Mouse (Mus musculus): ENCODE measurements at regions not wholly inside any gene's neighbourhood (a gene's known extent, or its start where the extent isn't known, plus 50 kb on each side); places are given as distances from the start of the nearest gene placed in this dataset.

DNA sequence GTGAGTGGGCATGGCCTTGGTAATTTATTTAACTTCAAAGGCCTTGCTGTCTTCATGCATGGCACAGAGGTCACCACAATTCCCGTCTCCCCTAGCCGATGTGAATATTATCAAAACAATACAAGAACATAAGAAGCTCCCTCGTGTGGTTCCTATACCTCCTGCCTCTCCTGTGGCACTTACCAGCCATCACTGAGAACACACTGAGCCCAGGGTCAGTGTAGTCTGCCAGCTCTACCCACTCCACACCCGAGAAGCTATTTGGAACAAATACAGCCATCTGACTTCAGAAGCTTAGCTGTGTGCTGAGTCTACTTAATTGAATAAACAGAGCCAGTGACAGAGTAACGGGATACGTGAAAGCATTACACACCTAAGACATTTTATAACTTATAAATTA, 605.7 kb upstream of the Arpp21 start:
- no peak for DNase-seq
- no peak overlapping the region for H3K4me3 ChIP-seq (ENCODE audit: low read depth, low read length)
- H3K27me3 ChIP-seq (ENCODE audit: insufficient read depth, low read length) = no peaks in the 10 kb centered on the region
- H3K36me3 ChIP-seq (replicated peaks; ENCODE audit: insufficient read depth, low read length) = no peaks in the 10 kb centered on the region
- WGBS (ENCODE audit: insufficient replicate concordance) = 63% methylated on average over 6 of the region's 6 CpGs
- no peak overlapping the region for H3K9ac ChIP-seq (replicated peaks)
- no peak overlapping the region for H3K27ac ChIP-seq (ENCODE audit: low read depth)
- ATAC-seq = no peak
- no peaks in the 10 kb centered on the region for H3K9me3 ChIP-seq (ENCODE audit: low read length)
- no peak overlapping the region for H3K4me2 ChIP-seq (ENCODE audit: low read depth, low read length)
- no peak for TF ChIP-seq CTCF (IDR thresholded peaks at IDR 0.05; ENCODE audit: low read depth)
- no peak for TF ChIP-seq EP300 (IDR thresholded peaks at IDR 0.05; ENCODE audit: low read depth)
- no peaks in the 10 kb centered on the region for H3K4me1 ChIP-seq (ENCODE audit: insufficient read depth)

DNA sequence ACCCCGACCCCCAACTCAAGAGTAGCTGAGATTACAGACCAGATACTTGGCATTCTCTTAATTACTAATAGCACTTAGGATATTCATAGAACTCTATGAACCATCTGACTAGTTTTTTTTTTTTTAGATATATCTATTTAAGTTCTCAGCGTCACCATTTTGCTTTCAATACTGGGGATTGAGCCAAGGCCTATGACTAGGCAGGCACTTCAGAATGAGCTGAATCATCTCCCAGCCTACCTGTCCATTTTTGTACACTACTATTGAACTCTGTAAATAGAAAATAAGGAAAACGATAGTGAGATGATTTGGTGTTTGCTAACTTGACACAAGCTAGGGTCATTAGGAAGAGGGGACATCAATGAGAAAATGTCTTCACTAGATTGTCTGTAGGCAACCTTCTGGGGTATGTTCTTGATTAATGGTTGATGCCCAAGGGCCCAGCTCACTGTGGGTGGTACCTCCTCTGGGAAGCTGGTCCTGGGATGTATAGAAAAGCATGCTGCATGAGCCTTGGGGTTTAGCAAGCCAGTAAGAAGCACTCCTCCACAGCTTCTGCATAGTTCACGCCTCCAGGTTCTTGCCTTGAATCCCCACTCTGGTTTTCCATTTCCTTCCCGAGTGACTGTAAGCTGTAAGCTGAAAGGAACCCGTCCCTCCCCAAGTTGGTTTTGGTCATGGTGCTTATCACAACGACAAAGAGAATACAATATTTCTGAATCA, 603.5 kb upstream of the Arpp21 start:
- no peak for TF ChIP-seq CTCF (IDR thresholded peaks at IDR 0.05; ENCODE audit: low read depth)
- no peak for TF ChIP-seq EP300 (IDR thresholded peaks at IDR 0.05; ENCODE audit: low read depth)
- no peaks in the 10 kb centered on the region for H3K9me3 ChIP-seq (ENCODE audit: low read length)
- DNase-seq (no peak), ATAC-seq (no peak)
- H3K9ac ChIP-seq (replicated peaks) = no peak overlapping the region
- H3K4me3 ChIP-seq (ENCODE audit: low read depth, low read length) = no peak overlapping the region
- no peaks in the 10 kb centered on the region for H3K36me3 ChIP-seq (replicated peaks; ENCODE audit: insufficient read depth, low read length)
- WGBS (ENCODE audit: insufficient replicate concordance) = 63% methylated on average over 7 of the region's 7 CpGs
- no peaks in the 10 kb centered on the region for H3K27me3 ChIP-seq (ENCODE audit: insufficient read depth, low read length)
- no peak overlapping the region for H3K4me2 ChIP-seq (ENCODE audit: low read depth, low read length)
- H3K27ac ChIP-seq (ENCODE audit: low read depth) = no peak overlapping the region
- no peaks in the 10 kb centered on the region for H3K4me1 ChIP-seq (ENCODE audit: insufficient read depth)

DNA sequence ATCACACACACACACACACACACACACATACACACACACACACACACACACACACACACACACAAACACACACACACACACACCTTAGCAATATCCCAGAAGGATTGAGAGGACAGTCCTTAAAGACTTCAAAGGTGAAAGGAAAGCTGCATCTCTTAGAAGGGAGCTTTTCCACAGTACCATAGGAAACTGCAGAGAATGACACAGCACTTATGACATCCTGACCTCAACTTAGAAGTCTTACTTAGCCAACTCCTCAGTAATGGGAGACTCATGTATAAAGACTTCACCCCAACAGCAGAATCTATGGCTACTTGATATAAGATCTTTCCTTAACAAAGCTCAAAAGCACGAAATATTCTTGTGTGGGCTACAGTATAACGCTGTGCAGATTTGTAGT, 601.8 kb upstream of the Arpp21 start:
- H3K9ac ChIP-seq (replicated peaks) = no peak overlapping the region
- DNase-seq (no peak), ATAC-seq (no peak)
- H3K27me3 ChIP-seq (ENCODE audit: insufficient read depth, low read length) = no peaks in the 10 kb centered on the region
- no peak overlapping the region for H3K27ac ChIP-seq (ENCODE audit: low read depth)
- 69% methylated on average over 2 of the region's 2 CpGs for WGBS (ENCODE audit: insufficient replicate concordance)
- TF ChIP-seq EP300 (IDR thresholded peaks at IDR 0.05; ENCODE audit: low read depth) (no peak), CTCF (IDR thresholded peaks at IDR 0.05; ENCODE audit: low read depth) (no peak)
- no peaks in the 10 kb centered on the region for H3K4me1 ChIP-seq (ENCODE audit: insufficient read depth)
- no peaks in the 10 kb centered on the region for H3K9me3 ChIP-seq (ENCODE audit: low read length)
- H3K4me2 ChIP-seq (ENCODE audit: low read depth, low read length) = no peak overlapping the region
- no peaks in the 10 kb centered on the region for H3K36me3 ChIP-seq (replicated peaks; ENCODE audit: insufficient read depth, low read length)
- no peak overlapping the region for H3K4me3 ChIP-seq (ENCODE audit: low read depth, low read length)

DNA sequence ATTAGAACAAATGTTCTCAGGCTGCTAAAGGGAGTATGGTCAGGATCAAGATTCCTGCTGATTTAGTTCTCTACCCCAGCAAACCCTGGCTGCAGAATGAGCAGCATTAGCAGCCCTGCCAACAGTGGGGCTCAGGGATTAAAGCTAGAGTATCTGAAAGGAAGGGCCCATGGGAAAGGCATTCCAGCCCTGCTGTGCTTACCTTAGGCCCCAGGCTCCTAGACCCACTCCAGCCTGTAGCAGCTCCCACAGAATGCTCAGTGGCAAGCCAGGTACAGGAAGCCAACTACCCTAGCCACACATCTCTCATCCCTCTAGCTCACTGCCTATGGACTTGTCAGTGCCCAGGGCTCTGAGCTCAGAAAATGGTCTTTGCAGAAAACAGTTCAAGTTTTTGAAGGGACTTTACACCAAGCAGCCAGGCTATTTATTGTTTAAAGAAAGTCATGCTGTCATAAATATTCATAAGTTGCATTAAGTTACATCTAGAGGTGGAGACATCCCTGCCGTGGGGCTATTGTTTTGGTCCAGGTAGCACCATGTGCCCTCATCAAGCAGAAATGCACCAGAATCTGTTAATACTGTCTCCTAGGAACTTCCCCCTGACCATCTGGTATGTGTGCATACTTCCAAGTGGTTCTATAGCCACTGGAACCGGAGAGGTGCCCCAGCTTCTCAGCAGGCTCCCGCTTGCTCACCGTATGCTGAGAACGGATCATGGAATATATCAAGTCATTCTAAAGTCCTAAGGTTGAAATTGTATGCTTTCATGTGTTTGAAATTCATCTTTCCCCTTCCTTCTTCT, 598.9 kb upstream of the Arpp21 start:
- H3K4me1 ChIP-seq (ENCODE audit: insufficient read depth) = no peaks in the 10 kb centered on the region
- WGBS (ENCODE audit: insufficient replicate concordance) = 77% methylated on average over 5 of the region's 5 CpGs
- H3K36me3 ChIP-seq (replicated peaks; ENCODE audit: insufficient read depth, low read length) = no peaks in the 10 kb centered on the region
- H3K4me3 ChIP-seq (ENCODE audit: low read depth, low read length) = no peak overlapping the region
- no peak overlapping the region for H3K27ac ChIP-seq (ENCODE audit: low read depth)
- H3K9ac ChIP-seq (replicated peaks) = no peak overlapping the region
- TF ChIP-seq CTCF (IDR thresholded peaks at IDR 0.05; ENCODE audit: low read depth) (no peak), EP300 (IDR thresholded peaks at IDR 0.05; ENCODE audit: low read depth) (no peak)
- DNase-seq = no peak
- no peaks in the 10 kb centered on the region for H3K27me3 ChIP-seq (ENCODE audit: insufficient read depth, low read length)
- no peak overlapping the region for H3K4me2 ChIP-seq (ENCODE audit: low read depth, low read length)
- no peak for ATAC-seq
- H3K9me3 ChIP-seq (ENCODE audit: low read length) = no peaks in the 10 kb centered on the region

DNA sequence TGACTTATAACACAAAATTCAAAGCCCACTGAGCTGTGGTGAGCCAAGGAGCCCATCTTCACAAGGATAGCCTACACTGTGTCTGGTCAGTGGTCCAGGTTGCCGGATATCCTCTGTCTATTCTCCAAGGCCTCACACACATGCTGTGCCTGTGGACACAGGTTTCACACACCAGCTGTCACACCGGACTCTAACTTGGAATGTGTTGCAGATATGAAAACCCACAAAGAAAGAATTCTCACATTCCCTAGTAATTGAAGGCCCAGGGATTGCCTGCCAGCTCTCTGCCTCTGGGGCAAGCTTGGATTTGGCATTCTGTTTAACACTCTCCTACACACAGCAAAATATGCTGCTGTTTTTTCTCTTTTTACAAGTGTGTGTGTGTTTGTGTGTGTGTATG, 595.4 kb upstream of the Arpp21 start:
- DNase-seq = no peak
- H3K4me2 ChIP-seq (ENCODE audit: low read depth, low read length) = no peak overlapping the region
- H3K27ac ChIP-seq (ENCODE audit: low read depth) = no peak overlapping the region
- no peaks in the 10 kb centered on the region for H3K27me3 ChIP-seq (ENCODE audit: insufficient read depth, low read length)
- H3K4me1 ChIP-seq (ENCODE audit: insufficient read depth) = no peaks in the 10 kb centered on the region
- H3K4me3 ChIP-seq (ENCODE audit: low read depth, low read length) = no peak overlapping the region
- H3K9ac ChIP-seq (replicated peaks) = no peak overlapping the region
- TF ChIP-seq CTCF (IDR thresholded peaks at IDR 0.05; ENCODE audit: low read depth) (no peak), EP300 (IDR thresholded peaks at IDR 0.05; ENCODE audit: low read depth) (no peak)
- H3K36me3 ChIP-seq (replicated peaks; ENCODE audit: insufficient read depth, low read length) = no peaks in the 10 kb centered on the region
- 79% methylated on average over 2 of the region's 2 CpGs for WGBS (ENCODE audit: insufficient replicate concordance)
- no peak for ATAC-seq
- H3K9me3 ChIP-seq (ENCODE audit: low read length) = no peaks in the 10 kb centered on the region

DNA sequence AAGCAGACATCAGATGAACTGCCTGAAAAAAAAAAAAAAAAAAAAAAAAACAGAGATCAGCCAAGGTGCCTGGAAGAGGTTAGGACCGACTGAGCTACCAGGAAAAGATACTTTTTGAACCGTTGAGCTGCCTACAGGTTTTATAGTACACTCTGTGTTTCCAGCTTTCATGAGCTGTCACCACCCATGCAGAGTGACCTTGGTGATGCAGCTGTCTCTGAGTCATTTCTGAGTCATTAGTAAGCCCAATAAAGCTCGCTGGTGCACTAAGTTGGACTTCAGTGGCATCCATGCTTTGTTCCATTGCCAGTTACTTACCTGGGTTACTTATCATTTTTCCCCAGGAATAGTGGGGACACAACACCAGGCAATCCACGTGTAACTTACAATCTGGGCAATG, 592.9 kb upstream of the Arpp21 start:
- WGBS (ENCODE audit: insufficient replicate concordance) = 63% methylated on average over 4 of the region's 4 CpGs
- no peak overlapping the region for H3K4me3 ChIP-seq (ENCODE audit: low read depth, low read length)
- H3K4me1 ChIP-seq (ENCODE audit: insufficient read depth) = no peaks in the 10 kb centered on the region
- H3K9me3 ChIP-seq (ENCODE audit: low read length) = no peaks in the 10 kb centered on the region
- DNase-seq (no peak), ATAC-seq (no peak)
- H3K9ac ChIP-seq (replicated peaks) = no peak overlapping the region
- no peaks in the 10 kb centered on the region for H3K27me3 ChIP-seq (ENCODE audit: insufficient read depth, low read length)
- TF ChIP-seq EP300 (IDR thresholded peaks at IDR 0.05; ENCODE audit: low read depth) (no peak), CTCF (IDR thresholded peaks at IDR 0.05; ENCODE audit: low read depth) (no peak)
- no peaks in the 10 kb centered on the region for H3K36me3 ChIP-seq (replicated peaks; ENCODE audit: insufficient read depth, low read length)
- H3K4me2 ChIP-seq (ENCODE audit: low read depth, low read length) = no peak overlapping the region
- no peak overlapping the region for H3K27ac ChIP-seq (ENCODE audit: low read depth)

All from liver, postnatal 0 days (tissue).